Mouse (Mus musculus): Measurements from ENCODE around the gene Cyp2t4. TPM values are rescaled to one million over a fixed set of nuclear protein-coding genes. Genes with fewer than 3 reads are reported as not detected.

Cyp2t4 gene
- total RNA-seq, 2 experiments from 2014 or later, result not detected

- Histone ChIP-seq H3K27ac (peak within 1 kb of the TSS; percentile 92), H3K4me3 (peak within 1 kb of the TSS; percentile 79)
- DNase-seq (ENCODE audit: low spot score in 2 of 2), result peak; percentile 99 to 100
- peak; percentile 79 for TF ChIP-seq CTCF (conservative IDR thresholded peaks at IDR 0.05)
Measured at GRCm38 (mm10) chr7:27178324-27179216, 25.1 kb downstream of the Cyp2t4 start, which contains the start of gene Rab4b. Rab4b (minus strand) TSS chr7:27178896.

GRCm38 (mm10) chr7:27179217-27179918, 25.9 kb downstream of the Cyp2t4 start:
- no peak for TF ChIP-seq CTCF (conservative IDR thresholded peaks at IDR 0.05)

GRCm38 (mm10) chr7:27180036-27180435, 26.5 kb downstream of the Cyp2t4 start:
- no peak for TF ChIP-seq CTCF (conservative IDR thresholded peaks at IDR 0.05)
- Histone ChIP-seq H3K4me3 (no peak overlapping the region), H3K27ac (peak overlapping the region; percentile 86)
- DNase-seq (ENCODE audit: low spot score in 2 of 2), result no peak

More at GRCm38 (mm10) chr7:27179217-27179918, 25.9 kb downstream of the Cyp2t4 start:
- Histone ChIP-seq H3K27ac (peak overlapping the region; percentile 86), H3K4me3 (peak overlapping the region; percentile 79)
- DNase-seq (ENCODE audit: low spot score in 2 of 2), result no peak

GRCm38 (mm10) chr7:27180837-27181695, 27.6 kb downstream of the Cyp2t4 start, which contains the start of the genes Gm21983 and Mia:
Gm21983 (minus strand) TSS chr7:27181086.
Mia (minus strand) TSS chr7:27181157.
- no peak for TF ChIP-seq CTCF (conservative IDR thresholded peaks at IDR 0.05)
- DNase-seq (ENCODE audit: low spot score in 2 of 2), result no peak
- Histone ChIP-seq H3K27ac (peak within 1 kb of the TSS; percentile 86), H3K4me3 (no peak within 1 kb of the TSS)

DNA sequence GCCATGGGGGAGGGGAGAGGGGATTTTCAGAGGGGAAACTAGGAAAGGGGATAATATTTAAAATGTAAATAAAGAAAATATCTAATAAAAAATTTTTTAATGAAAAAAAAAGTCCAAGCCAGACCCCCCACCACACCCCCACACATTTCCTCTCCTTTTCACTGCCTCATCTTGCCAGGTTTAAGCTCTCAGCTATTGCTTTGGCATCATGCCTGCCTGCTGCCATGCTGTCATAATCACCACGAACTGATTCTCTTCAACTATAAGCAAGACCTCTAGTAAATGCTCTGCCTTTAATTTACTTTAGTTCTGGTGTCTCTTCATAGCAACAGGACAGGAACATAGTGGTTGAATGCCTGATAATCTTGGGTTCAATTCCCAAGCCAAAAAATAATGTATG, 29.0 kb downstream of the Cyp2t4 start:
- no peak for DNase-seq (ENCODE audit: low spot score in 2 of 2)
- Histone ChIP-seq H3K4me3 (no peak overlapping the region), H3K27ac (no peak overlapping the region)
- no peak for TF ChIP-seq CTCF (conservative IDR thresholded peaks at IDR 0.05)

- TF ChIP-seq CTCF (conservative IDR thresholded peaks at IDR 0.05), result peak; percentile 77
- no peak for DNase-seq (ENCODE audit: low spot score in 2 of 2)
- Histone ChIP-seq H3K4me3 (no peak overlapping the region), H3K27ac (no peak overlapping the region)
Measured at GRCm38 (mm10) chr7:27184964-27185363, 31.4 kb downstream of the Cyp2t4 start.

DNA sequence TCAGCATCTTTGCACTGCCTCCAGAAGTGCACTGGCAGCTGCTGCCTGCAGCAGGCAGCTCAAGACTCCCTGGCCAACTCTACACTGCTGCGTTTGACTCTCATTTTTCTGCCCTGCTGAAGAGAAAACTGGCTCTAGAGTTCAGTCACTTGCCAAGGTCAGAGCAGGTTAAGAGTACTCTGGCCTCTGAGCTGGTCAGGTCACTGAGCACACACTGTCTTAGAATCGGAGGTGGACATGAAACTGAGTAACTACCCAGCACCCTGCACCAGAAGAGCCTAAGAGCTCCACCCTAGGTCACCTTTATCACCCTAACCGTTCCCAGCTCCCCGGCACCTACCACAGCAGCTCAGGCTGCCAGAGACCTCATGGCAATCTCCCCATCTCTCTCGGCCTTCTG, 32.5 kb downstream of the Cyp2t4 start:
- Histone ChIP-seq H3K27ac (no peak overlapping the region), H3K4me3 (no peak overlapping the region)
- TF ChIP-seq CTCF (conservative IDR thresholded peaks at IDR 0.05), result no peak
- no peak for DNase-seq (ENCODE audit: low spot score in 2 of 2)

DNA sequence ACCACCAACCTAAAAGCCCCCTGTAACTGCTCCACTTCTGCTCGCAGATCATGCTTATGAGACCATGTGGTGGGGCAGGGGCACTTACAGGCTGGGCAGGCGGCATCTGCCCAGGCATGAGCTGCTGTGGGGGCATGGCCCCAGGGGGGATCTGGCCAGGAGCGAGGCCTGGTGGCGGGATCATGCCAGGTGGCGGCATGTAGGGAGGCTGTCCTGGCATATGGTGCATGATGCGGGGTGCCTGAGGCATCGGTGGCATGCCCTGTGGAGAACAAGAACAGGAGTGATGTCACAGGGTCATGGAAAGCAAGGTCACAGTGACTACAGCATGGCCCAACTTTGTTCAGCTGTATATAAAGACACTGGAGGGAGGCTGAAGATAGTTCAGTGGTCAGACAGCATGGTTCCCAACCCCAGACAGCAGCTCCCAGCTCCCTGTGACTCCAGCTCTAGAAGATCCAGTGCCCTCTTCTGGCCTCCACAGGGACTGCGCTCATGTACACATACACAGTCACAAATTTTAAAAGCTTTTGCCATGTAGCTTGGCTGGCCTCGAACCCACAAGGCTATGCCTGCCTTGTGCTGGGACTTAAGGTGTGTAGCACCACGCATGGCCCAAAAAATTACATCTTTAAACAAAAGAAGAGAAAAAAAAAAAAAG, 35.9 kb downstream of the Cyp2t4 start:
- no peak for DNase-seq (ENCODE audit: low spot score in 2 of 2)
- H3K27ac ChIP-seq, result no peak overlapping the region
- H3K4me3 ChIP-seq, result no peak overlapping the region
- peak; percentile 62 for TF ChIP-seq CTCF (conservative IDR thresholded peaks at IDR 0.05)

DNA sequence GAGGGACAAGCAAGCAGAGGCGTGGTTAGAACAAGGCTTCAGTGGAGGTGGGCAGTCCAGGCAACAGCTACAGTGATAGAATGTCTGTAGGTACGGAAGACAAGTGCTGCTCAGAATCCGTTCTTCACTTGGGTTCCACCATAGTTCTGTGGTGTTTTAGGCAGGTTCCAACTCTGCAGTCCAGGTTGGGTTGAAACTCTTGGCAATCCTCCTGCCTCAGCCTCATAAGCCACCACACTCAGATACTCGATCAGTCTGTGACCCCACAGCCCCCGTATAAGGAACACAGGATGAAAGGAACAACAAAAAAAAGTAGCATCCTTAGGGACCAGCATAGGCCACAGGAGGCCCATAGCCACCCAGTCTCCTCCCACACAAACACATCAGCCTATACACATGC, 38.9 kb downstream of the Cyp2t4 start:
- no peak for TF ChIP-seq CTCF (conservative IDR thresholded peaks at IDR 0.05)

DNA sequence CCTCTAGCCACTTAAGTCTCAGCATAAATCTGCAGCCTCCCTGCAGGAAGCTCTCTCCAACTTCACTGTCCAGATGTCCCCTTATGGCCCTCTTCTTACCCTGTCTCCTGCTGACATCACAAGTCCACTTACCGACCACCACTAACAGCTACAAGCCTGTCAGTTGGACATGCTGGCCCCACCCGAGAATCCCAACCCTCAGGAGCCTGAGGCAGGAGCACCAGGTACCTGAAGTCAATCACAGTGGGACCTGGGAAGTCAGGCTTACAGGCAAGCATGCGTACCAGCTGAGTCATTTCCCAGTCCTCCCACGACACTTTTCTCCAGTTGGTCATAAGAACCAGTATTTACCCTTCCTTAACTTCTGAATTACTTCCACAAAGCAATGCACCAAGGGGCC, 40.2 kb downstream of the Cyp2t4 start:
- TF ChIP-seq CTCF (conservative IDR thresholded peaks at IDR 0.05), result no peak
- no peak for DNase-seq (ENCODE audit: low spot score in 2 of 2)
- no peak overlapping the region for H3K4me3 ChIP-seq

More for the DNA sequence above, 38.9 kb downstream of the Cyp2t4 start:
- Histone ChIP-seq H3K27ac (no peak overlapping the region), H3K4me3 (no peak overlapping the region)
- DNase-seq (ENCODE audit: low spot score in 2 of 2), result no peak

DNA sequence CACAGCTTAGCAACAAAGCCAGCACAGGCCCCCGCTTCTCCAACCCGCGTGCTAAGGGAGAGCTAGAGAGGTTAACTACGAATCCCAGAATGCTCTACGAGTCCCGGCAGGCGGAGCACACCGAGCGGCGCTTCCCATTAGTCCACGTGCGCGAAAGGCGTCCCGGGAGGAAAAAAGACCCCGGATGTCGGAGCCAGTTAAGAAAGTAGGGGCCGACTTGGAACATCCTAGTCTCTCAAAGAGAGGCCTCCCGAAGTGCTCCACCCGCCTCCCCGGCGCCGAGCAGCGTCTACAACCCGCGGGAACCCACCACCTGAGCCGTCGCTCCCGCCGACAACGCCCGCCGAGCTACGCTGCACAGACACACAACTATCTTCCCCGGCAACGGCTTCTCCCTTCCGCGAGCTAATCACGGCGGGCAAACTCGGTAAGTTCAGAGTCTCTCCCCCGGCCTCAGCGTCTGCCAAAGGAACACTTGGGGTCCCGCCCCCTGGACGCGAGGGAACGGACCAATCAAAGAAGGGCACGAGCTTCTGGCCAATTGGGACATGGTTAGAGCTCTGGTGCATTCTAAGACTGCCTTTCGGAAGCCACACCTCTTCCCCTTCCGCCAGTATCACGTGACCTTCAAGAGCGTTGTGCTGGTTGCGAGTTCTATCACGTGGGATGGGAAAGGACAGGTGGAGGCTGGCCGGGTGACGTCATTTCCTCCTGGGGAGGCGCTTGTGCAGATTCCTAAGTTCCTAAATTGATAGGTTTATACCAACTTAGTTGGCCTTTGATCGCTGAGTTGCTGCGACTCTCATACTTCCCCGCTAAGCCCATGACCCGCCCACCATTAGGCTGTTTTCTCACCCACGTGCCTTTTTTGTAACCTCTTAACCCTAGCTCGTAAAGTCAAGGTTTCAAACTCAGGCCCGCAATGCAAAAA, 42.4 kb downstream of the Cyp2t4 start, which contains the start of the genes BC024978 and Snrpa:
Gene BC024978 (plus strand): TSS at position 101 of the 931 bp plus-strand sequence.
Gene Snrpa (minus strand): TSS at position 591 of the 931 bp plus-strand sequence.
- peak within 1 kb of the TSS; percentile 96 for H3K27ac ChIP-seq
- DNase-seq (ENCODE audit: low spot score in 2 of 2), result peak; percentile 97 to 99
- no peak for TF ChIP-seq CTCF (conservative IDR thresholded peaks at IDR 0.05)
- peak within 1 kb of the TSS; percentile 56 for H3K4me3 ChIP-seq

More for the DNA sequence above, 40.2 kb downstream of the Cyp2t4 start:
- H3K27ac ChIP-seq, result no peak overlapping the region
